Mouse (Mus musculus) spleen, adult 2 months (tissue): ENCODE data around the gene Runx1. TPM values are rescaled to one million over a fixed set of nuclear protein-coding genes. Genes with fewer than 3 reads are reported as not detected.

Experiments
- DNase-seq, 2 experiments: peaks; one replicate each; pipeline versions ENCODE4 v3.0.0 to v3.0.0-alpha.2; 2012 to 2021; ENCODE audit warnings: low spot score in 2 of 2, low read depth in 1 of 2
- H3K27ac ChIP-seq: fragments of 200-500 bp; 2 replicates; pipeline ENCODE4 v1.5.1; 2012; ENCODE audit warnings: low read length, inconsistent platforms; ENCODE audit not compliant: insufficient read depth
- H3K27me3 ChIP-seq: fragments of 200-500 bp; 2 replicates; pipeline ENCODE4 v1.6.1; 2012; ENCODE audit warnings: mild to moderate bottlenecking, moderate library complexity, low read length, inconsistent platforms; ENCODE audit not compliant: control insufficient read depth, insufficient read depth
- H3K36me3 ChIP-seq: fragments of 200-500 bp; 2 replicates; pipeline ENCODE4 v1.6.1; 2012; ENCODE audit warnings: mild to moderate bottlenecking, low read length, inconsistent platforms; ENCODE audit not compliant: control insufficient read depth, insufficient read depth
- H3K4me1 ChIP-seq: fragments of 200-500 bp; 2 replicates; pipeline ENCODE4 v1.6.1; 2011; ENCODE audit warnings: inconsistent platforms; ENCODE audit not compliant: control insufficient read depth, insufficient read depth, insufficient read length
- H3K4me3 ChIP-seq: fragments of 200-500 bp; 2 replicates; pipeline ENCODE4 v1.5.1; 2011; ENCODE audit warnings: mild to moderate bottlenecking, inconsistent platforms; ENCODE audit not compliant: insufficient read depth, insufficient read length; ENCODE audit errors: extremely low read depth
- CTCF ChIP-seq: fragments of 200-500 bp; IDR thresholded peaks from 2 replicates; pipeline ENCODE4 v1.5.1; 2011; ENCODE audit warnings: mild to moderate bottlenecking, inconsistent platforms; ENCODE audit not compliant: insufficient read depth, insufficient read length, insufficient replicate concordance; ENCODE audit errors: extremely low read depth
- POLR2A ChIP-seq: fragments of 200-500 bp; IDR thresholded peaks from 2 replicates; pipeline ENCODE4 v1.6.1; 2011; ENCODE audit warnings: low read depth, low read length, inconsistent platforms
- WGBS: fragments of 180-500 bp; shearing (Covaris S2); methylation state at CpG from one replicate; pipeline ENCODE4 v1.1.7; 2018; 5-methylcytosine and 5-hydroxymethylcytosine counted together
- polyA plus RNA-seq: library from polyadenylated mRNA; depleted of rRNA; stranded (reverse); fragments of >200 nt; gene quantifications from 2 replicates; pipeline ENCODE4 v1.2.3, GENCODE M21; 2012

Runx1 gene
- polyA plus RNA-seq, 1 experiment = 26.7 TPM

DNA sequence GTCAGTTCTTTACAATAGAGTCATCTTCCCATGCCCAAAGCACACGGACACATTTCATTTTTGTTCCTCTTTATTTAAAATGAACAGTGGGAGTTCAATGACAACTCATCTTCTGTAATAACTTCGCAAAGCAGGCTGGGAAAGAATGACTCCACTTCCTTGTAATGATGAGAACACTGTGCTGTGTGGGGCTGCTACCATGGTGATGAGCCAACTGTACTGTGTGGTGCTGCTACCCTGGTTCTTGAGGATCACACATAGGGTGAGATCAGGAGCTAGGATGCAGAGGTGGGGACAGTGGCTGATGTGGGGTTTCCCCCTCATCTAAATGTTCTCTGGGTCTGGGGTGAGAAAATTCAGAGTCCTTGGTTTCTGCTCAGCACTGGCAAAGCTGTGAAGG, 38.2 kb upstream of the Runx1 start:
- Histone ChIP-seq H3K4me3 (no peak overlapping the region), H3K36me3 (no peaks in the 10 kb centered on the region), H3K4me1 (peaks cover 7% of the 10 kb centered on the region; the same call in 1 of the 2 replicates), H3K27ac (no peak overlapping the region), H3K27me3 (no peaks in the 10 kb centered on the region)
- no peak for DNase-seq
- TF ChIP-seq POLR2A (no peak), CTCF (no peak)
- WGBS = 52% methylated on average over 2 of the region's 2 CpGs

GRCm38 (mm10) chr16:92863179-92863578, 37.2 kb upstream of the Runx1 start:
- DNase-seq = no peak
- no peak overlapping the region for H3K27ac ChIP-seq
- TF ChIP-seq POLR2A = no peak
- no peak for TF ChIP-seq CTCF
- H3K4me3 ChIP-seq = no peak overlapping the region
- H3K4me1 ChIP-seq = peaks cover 7% of the 10 kb centered on the region; the same call in 1 of the 2 replicates
- H3K36me3 ChIP-seq = no peaks in the 10 kb centered on the region
- H3K27me3 ChIP-seq = no peaks in the 10 kb centered on the region

DNA sequence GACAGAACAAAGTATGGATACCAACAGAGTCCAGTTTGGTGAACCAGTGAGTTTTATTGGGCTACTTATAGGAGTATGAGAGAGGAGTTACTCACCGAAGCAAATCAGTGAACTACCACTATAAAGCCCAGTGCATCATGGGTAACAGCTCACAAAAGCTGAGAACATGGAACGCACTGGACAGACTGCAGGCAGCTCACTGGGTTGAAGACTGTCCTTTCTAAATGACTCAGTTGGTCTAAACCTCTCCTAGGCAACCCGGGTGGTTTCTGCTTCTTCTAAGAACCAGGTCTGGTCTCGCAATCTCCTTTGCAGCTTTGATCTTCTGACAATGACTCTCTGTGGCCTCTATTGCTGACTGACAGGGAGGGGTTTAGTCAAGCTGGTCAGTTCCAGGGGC, 36.5 kb upstream of the Runx1 start:
- WGBS = 87% methylated on average over 4 of the region's 4 CpGs
- H3K4me1 ChIP-seq = peaks cover 5% of the 10 kb centered on the region; the same call in 1 of the 2 replicates

GRCm38 (mm10) chr16:92861571-92861970, 35.6 kb upstream of the Runx1 start:
- H3K4me1 ChIP-seq = no peaks in the 10 kb centered on the region; the same call in 1 of the 2 replicates
- no peak overlapping the region for H3K27ac ChIP-seq
- no peaks in the 10 kb centered on the region for H3K36me3 ChIP-seq
- H3K4me3 ChIP-seq = no peak overlapping the region
- TF ChIP-seq POLR2A (no peak), CTCF (no peak)
- H3K27me3 ChIP-seq = no peaks in the 10 kb centered on the region
- no peak for DNase-seq
- WGBS = 52% methylated on average over 2 of the region's 2 CpGs

More for the DNA sequence above, 36.5 kb upstream of the Runx1 start:
- no peaks in the 10 kb centered on the region for H3K36me3 ChIP-seq
- no peak overlapping the region for H3K4me3 ChIP-seq
- DNase-seq = no peak
- TF ChIP-seq POLR2A (no peak), CTCF (no peak)
- no peaks in the 10 kb centered on the region for H3K27me3 ChIP-seq
- no peak overlapping the region for H3K27ac ChIP-seq

DNA sequence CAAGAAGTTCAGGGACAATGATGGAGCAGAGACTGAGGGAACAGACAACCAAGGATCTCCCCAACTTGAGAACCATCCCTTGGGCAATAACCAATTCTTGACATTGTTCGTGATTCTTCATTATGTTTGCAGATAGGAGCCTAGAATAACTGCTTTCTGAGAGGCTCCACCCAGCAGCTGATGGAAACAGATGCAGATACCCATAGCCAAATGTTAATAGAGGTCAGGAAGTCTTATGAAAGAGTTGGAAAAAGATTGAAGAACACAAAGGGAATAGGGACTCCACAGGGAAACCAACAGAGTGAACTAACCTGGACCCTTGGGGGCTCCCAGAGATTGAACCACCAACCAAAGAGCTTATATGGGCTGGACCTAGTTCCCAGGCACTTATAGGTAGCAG, 34.7 kb upstream of the Runx1 start:
- no peak for TF ChIP-seq CTCF
- no peak for TF ChIP-seq POLR2A
- Histone ChIP-seq H3K4me3 (no peak overlapping the region), H3K36me3 (no peaks in the 10 kb centered on the region), H3K27ac (no peak overlapping the region), H3K4me1 (no peaks in the 10 kb centered on the region; the same call in 1 of the 2 replicates), H3K27me3 (no peaks in the 10 kb centered on the region)
- no peak for DNase-seq
- WGBS = 82% methylated on average over 1 of the region's 1 CpGs

DNA sequence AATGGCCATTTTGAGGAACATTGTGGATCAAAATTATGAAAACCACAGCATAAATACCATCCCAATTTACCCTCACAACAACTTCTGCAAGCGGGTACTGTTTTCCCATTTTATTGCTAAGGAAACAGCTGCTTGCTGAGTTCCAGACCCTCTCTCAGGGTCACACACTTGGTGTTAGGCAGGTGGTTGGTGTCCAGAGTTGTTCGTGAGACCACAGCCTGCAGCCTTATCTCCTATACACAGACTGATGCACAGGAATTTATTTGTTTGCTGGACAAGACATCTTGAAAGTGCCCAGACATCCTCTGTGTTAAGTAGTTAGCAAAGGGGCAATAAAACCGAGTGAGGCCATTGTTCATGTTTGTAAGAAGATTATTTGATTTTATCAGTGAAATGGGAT, 30.8 kb upstream of the Runx1 start:
- no peak for DNase-seq
- 66% methylated on average over 3 of the region's 3 CpGs for WGBS
- no peak overlapping the region for H3K27ac ChIP-seq
- H3K36me3 ChIP-seq = no peaks in the 10 kb centered on the region
- H3K4me1 ChIP-seq = no peaks in the 10 kb centered on the region
- no peak for TF ChIP-seq CTCF
- no peak for TF ChIP-seq POLR2A
- no peaks in the 10 kb centered on the region for H3K27me3 ChIP-seq
- no peak overlapping the region for H3K4me3 ChIP-seq

- Histone ChIP-seq H3K36me3 (no peaks in the 10 kb centered on the region), H3K27ac (no peak overlapping the region), H3K4me3 (no peak overlapping the region), H3K27me3 (no peaks in the 10 kb centered on the region), H3K4me1 (no peaks in the 10 kb centered on the region)
- WGBS = 72% methylated on average over 6 of the region's 6 CpGs
- no peak for TF ChIP-seq POLR2A
- TF ChIP-seq CTCF = no peak
- DNase-seq = no peak
Measured at GRCm38 (mm10) chr16:92852276-92852675, 26.3 kb upstream of the Runx1 start.
